Mouse (Mus musculus) gastrocnemius, adult 8-10 months (tissue): Measurements from ENCODE around the gene Myo9a. TPM values are rescaled to one million over a fixed set of nuclear protein-coding genes. Genes with fewer than 3 reads are reported as not detected.
"Not testable (repeated sequence)": the region's sequence is repeated elsewhere in the genome, so short reads cannot be mapped to it uniquely, and the experiment has no call there.

Source experiments
- DNase-seq, 2 experiments: peaks; one replicate each; pipeline ENCODE4 v3.0.0; 2022; ENCODE audit warnings: low spot score in 2 of 2
- total RNA-seq, 4 experiments: library from RNA; stranded (reverse); gene quantifications; 2 replicates each; pipeline ENCODE4 v1.2.4; 2022

The Myo9a gene
- total RNA-seq, 4 experiments from 2014 or later: 7.1 to 8.6 (median 7.4) TPM

- DNase-seq: no peak
Measured at GRCm38 (mm10) chr9:59948226-59948625, 197.5 kb downstream of the Myo9a start.

GRCm38 (mm10) chr9:59948691-59949250 is 198.1 kb downstream of the Myo9a start:
- no peak for DNase-seq

GRCm38 (mm10) chr9:59949511-59949910 is 198.8 kb downstream of the Myo9a start:
- DNase-seq: no peak

- no peak for DNase-seq
Measured at GRCm38 (mm10) chr9:59949981-59950380, 199.3 kb downstream of the Myo9a start.

- DNase-seq: no peak
Measured at GRCm38 (mm10) chr9:59951001-59951750, 200.5 kb downstream of the Myo9a start.

- DNase-seq: no peak
Measured at GRCm38 (mm10) chr9:59951943-59952342, 201.2 kb downstream of the Myo9a start.

GRCm38 (mm10) chr9:59952515-59953070 is 201.9 kb downstream of the Myo9a start:
- DNase-seq: no peak

GRCm38 (mm10) chr9:59953556-59953955 is 202.9 kb downstream of the Myo9a start:
- DNase-seq: no peak

- no peak for DNase-seq
Measured at GRCm38 (mm10) chr9:59955199-59955598, 204.5 kb downstream of the Myo9a start.

- no peak for DNase-seq
Measured at GRCm38 (mm10) chr9:59955692-59956091, 205.0 kb downstream of the Myo9a start.

GRCm38 (mm10) chr9:59956496-59956895 is 205.8 kb downstream of the Myo9a start:
- no peak for DNase-seq

- not testable (repeated sequence) for DNase-seq
Measured at GRCm38 (mm10) chr9:59958115-59958514, 207.4 kb downstream of the Myo9a start.

GRCm38 (mm10) chr9:59959276-59959675 is 208.6 kb downstream of the Myo9a start:
- DNase-seq: peak; percentile 60 to 69

GRCm38 (mm10) chr9:59960559-59960958 is 209.9 kb downstream of the Myo9a start, which contains the start of gene Nr2e3:
Gene Nr2e3 (minus strand): TSS chr9:59960659.
- no peak for DNase-seq

GRCm38 (mm10) chr9:59961201-59961955 is 210.7 kb downstream of the Myo9a start:
- DNase-seq: no peak

GRCm38 (mm10) chr9:59964367-59964766 is 213.7 kb downstream of the Myo9a start:
- no peak for DNase-seq

- no peak for DNase-seq
Measured at GRCm38 (mm10) chr9:59965046-59965445, 214.3 kb downstream of the Myo9a start.

- DNase-seq: no peak
Measured at GRCm38 (mm10) chr9:59969383-59969782, 218.7 kb downstream of the Myo9a start.

- DNase-seq: no peak
Measured at GRCm38 (mm10) chr9:59971263-59971662, 220.6 kb downstream of the Myo9a start.
